Comparison of ENCODE assay signal across 16 mouse cellular contexts in the genomic region with DNA sequence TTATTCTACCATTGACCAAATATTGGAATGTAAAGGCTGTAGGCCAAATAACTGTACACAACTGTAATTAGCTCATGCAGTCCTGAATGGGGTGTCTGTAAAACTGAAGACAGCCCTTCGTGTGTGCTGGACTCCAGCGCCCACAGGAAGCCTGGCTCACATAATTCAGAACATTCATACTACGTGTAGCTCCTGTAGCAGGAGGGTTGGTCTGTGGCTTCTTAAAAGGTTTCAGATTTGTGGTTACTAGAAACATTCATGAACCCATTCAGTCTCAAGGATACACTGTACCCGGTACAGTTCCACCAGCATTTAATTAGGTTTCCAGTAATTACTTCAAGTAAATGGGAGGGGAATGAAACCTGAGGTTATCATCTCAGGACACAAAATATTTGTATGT.
"Had no signal": no experiment of that assay in that cellular context is flagged by ENCODE, and none has a peak within 500 bp of the region (broad histone marks: within the 10 kb centered on the region; RNA-seq: fewer than 3 reads in every experiment).

No protein-coding gene starts in this region.

- ATAC-seq: intestine, postnatal 0 days; midbrain, embryonic 15.5 days had no signal

- H3K4me1 ChIP-seq: liver, embryonic 13.5 days; midbrain, embryonic 12.5 days; midbrain, embryonic 15.5 days; neural tube, embryonic 13.5 days had no signal

- H3K27me3 ChIP-seq: kidney, embryonic 15.5 days; liver, embryonic 13.5 days; midbrain, embryonic 12.5 days; midbrain, embryonic 15.5 days; neural tube, embryonic 13.5 days had no signal

- H3K4me3 ChIP-seq: kidney, embryonic 15.5 days; left cerebral cortex, adult 2 months; liver, embryonic 13.5 days; midbrain, embryonic 12.5 days; midbrain, embryonic 15.5 days; neural tube, embryonic 13.5 days had no signal

- H3K36me3 ChIP-seq: kidney, embryonic 15.5 days; liver, embryonic 13.5 days; midbrain, embryonic 12.5 days; midbrain, embryonic 15.5 days; neural tube, embryonic 13.5 days had no signal

- H3K27ac ChIP-seq: kidney, embryonic 15.5 days; left cerebral cortex, adult 2 months; liver, embryonic 13.5 days; macrophage; midbrain, embryonic 12.5 days; midbrain, embryonic 15.5 days; neural tube, embryonic 13.5 days; stomach, postnatal 0 days had no signal

- H3K4me2 ChIP-seq: kidney, embryonic 15.5 days; liver, embryonic 13.5 days; midbrain, embryonic 12.5 days; midbrain, embryonic 15.5 days; neural tube, embryonic 13.5 days had no signal

- H3K9me3 ChIP-seq: kidney, embryonic 15.5 days; liver, embryonic 13.5 days; midbrain, embryonic 12.5 days; midbrain, embryonic 15.5 days; neural tube, embryonic 13.5 days had no signal

- H3K9ac ChIP-seq: kidney, embryonic 15.5 days; liver, embryonic 13.5 days; midbrain, embryonic 12.5 days; midbrain, embryonic 15.5 days; neural tube, embryonic 13.5 days had no signal

- DNase-seq: kidney, adult 8-10 months; kidney, postnatal 10 days; kidney, postnatal 36 days; layer of hippocampus, postnatal 36 days; liver, embryonic 13.5 days; lung, adult 2 months; right cerebral cortex, postnatal 4 days; thymus, postnatal 25 days had no signal
